Mouse (Mus musculus) ES-CJ7 (cell line): ENCODE results near the gene Npb.

Source experiments
- DNase-seq: peaks from one replicate; pipeline ENCODE4 v3.0.0; 2011; ENCODE audit warnings: low read depth, low spot score

Npb gene

GRCm38 (mm10) chr11:120630881-120631725 lies 22.8 kb downstream of the Npb start:
- no peak for DNase-seq

- no peak for DNase-seq
Measured at GRCm38 (mm10) chr11:120631726-120632448, 23.6 kb downstream of the Npb start.

GRCm38 (mm10) chr11:120632559-120633519 lies 24.6 kb downstream of the Npb start:
- DNase-seq, result peak; percentile 72

- peak; percentile 97 for DNase-seq
Measured at GRCm38 (mm10) chr11:120633520-120634343, 25.5 kb downstream of the Npb start, which contains the start of gene Mafg. Gene Mafg, minus strand, starts transcription at chr11:120633600.

- DNase-seq, result no peak
Measured at GRCm38 (mm10) chr11:120634810-120635209, 26.5 kb downstream of the Npb start.

GRCm38 (mm10) chr11:120641255-120641654 lies 33.0 kb downstream of the Npb start:
- DNase-seq, result no peak

GRCm38 (mm10) chr11:120641869-120642268 lies 33.6 kb downstream of the Npb start:
- DNase-seq, result no peak

GRCm38 (mm10) chr11:120642939-120643600 lies 34.8 kb downstream of the Npb start:
- DNase-seq, result no peak

GRCm38 (mm10) chr11:120643601-120643987 lies 35.3 kb downstream of the Npb start, which contains the start of gene Pycr1:
Gene Pycr1, minus strand, starts transcription at chr11:120643769.
- DNase-seq, result peak; percentile 97

- DNase-seq, result no peak
Measured at GRCm38 (mm10) chr11:120647047-120647830, 39.0 kb downstream of the Npb start.

- peak; percentile 90 for DNase-seq
Measured at GRCm38 (mm10) chr11:120648001-120648476, 39.8 kb downstream of the Npb start, which contains the start of gene Myadml2. Gene Myadml2, minus strand, starts transcription at chr11:120648158.

- peak; percentile 85 for DNase-seq
Measured at GRCm38 (mm10) chr11:120651872-120652271, 43.6 kb downstream of the Npb start.

- DNase-seq, result no peak
Measured at GRCm38 (mm10) chr11:120654741-120655140, 46.5 kb downstream of the Npb start.

- no peak for DNase-seq
Measured at GRCm38 (mm10) chr11:120657301-120657700, 49.0 kb downstream of the Npb start.
